Mouse (Mus musculus): ENCODE results near the gene Arhgap31. TPM values are rescaled to one million over a fixed set of nuclear protein-coding genes. Genes with fewer than 3 reads are reported as not detected.

Arhgap31 gene
- polyA plus RNA-seq, 1 experiment from 2014 or later, result 1.6 TPM

GRCm38 (mm10) chr16:38713404-38714258, 557 bp upstream of the Arhgap31 start:
- peak; percentile 7; the same call in 1 of the 2 replicates for ATAC-seq
- H3K36me3 ChIP-seq (replicated peaks; ENCODE audit: insufficient read depth, low read length), result no peaks in the 10 kb centered on the region
- 16% methylated on average over 17 of the region's 17 CpGs for WGBS (ENCODE audit: insufficient replicate concordance)
- H3K27me3 ChIP-seq (ENCODE audit: insufficient read depth, low read length), result peaks cover 17% of the 10 kb centered on the region
- peak overlapping the region; percentile 61 for H3K9ac ChIP-seq (replicated peaks)
- H3K4me3 ChIP-seq (ENCODE audit: low read depth, low read length), result peak overlapping the region; percentile 63
- no peaks in the 10 kb centered on the region for H3K9me3 ChIP-seq (ENCODE audit: low read length)
- TF ChIP-seq CTCF (IDR thresholded peaks at IDR 0.05; ENCODE audit: low read depth) (no peak), EP300 (IDR thresholded peaks at IDR 0.05; ENCODE audit: low read depth) (no peak)
- no peak for DNase-seq
- peak overlapping the region; percentile 79 for H3K4me2 ChIP-seq (ENCODE audit: low read depth, low read length)
- H3K4me1 ChIP-seq (ENCODE audit: insufficient read depth), result peaks cover 8% of the 10 kb centered on the region; the same call in 1 of the 2 replicates
- peak overlapping the region; percentile 76 for H3K27ac ChIP-seq (ENCODE audit: low read depth)

DNA sequence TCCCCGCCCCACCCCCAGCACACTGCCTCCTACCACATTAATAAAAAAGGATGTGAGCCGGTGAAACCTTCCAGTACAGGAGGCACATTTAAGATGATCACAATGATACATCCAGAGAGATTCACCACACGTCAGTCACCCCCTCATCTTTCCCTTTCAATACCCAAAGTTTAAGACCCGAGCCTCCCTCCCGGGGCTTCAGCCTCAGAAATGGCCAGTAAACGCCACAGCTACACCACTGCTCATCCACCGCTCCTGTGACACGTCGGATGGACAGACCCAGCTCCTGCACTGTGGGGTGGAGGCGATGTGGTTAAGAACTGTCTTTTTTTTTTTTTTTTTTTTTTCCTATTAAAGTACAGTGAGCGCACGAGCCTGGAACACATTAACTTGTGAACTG, 969 bp downstream of the Arhgap31 start:
- ATAC-seq (no peak), DNase-seq (no peak)
- H3K4me1 ChIP-seq (ENCODE audit: insufficient read depth), result peaks cover 8% of the 10 kb centered on the region; the same call in 1 of the 2 replicates
- no peaks in the 10 kb centered on the region for H3K36me3 ChIP-seq (replicated peaks; ENCODE audit: insufficient read depth, low read length)
- peak overlapping the region; percentile 63 for H3K4me3 ChIP-seq (ENCODE audit: low read depth, low read length)
- H3K9me3 ChIP-seq (ENCODE audit: low read length), result no peaks in the 10 kb centered on the region
- H3K27me3 ChIP-seq (ENCODE audit: insufficient read depth, low read length), result peaks cover 17% of the 10 kb centered on the region
- TF ChIP-seq CTCF (IDR thresholded peaks at IDR 0.05; ENCODE audit: low read depth) (no peak), EP300 (IDR thresholded peaks at IDR 0.05; ENCODE audit: low read depth) (no peak)
- WGBS (ENCODE audit: insufficient replicate concordance), result 5% methylated on average over 12 of the region's 12 CpGs
- peak overlapping the region; percentile 79 for H3K4me2 ChIP-seq (ENCODE audit: low read depth, low read length)
- peak overlapping the region; percentile 76 for H3K27ac ChIP-seq (ENCODE audit: low read depth)
- H3K9ac ChIP-seq (replicated peaks), result peak overlapping the region; percentile 61

GRCm38 (mm10) chr16:38711245-38711644, 1.8 kb downstream of the Arhgap31 start:
- peak overlapping the region; percentile 79 for H3K4me2 ChIP-seq (ENCODE audit: low read depth, low read length)
- H3K4me1 ChIP-seq (ENCODE audit: insufficient read depth), result peaks cover 8% of the 10 kb centered on the region; the same call in 1 of the 2 replicates
- peak overlapping the region; percentile 76; the same call in 1 of the 2 replicates for H3K27ac ChIP-seq (ENCODE audit: low read depth)
- no peaks in the 10 kb centered on the region for H3K36me3 ChIP-seq (replicated peaks; ENCODE audit: insufficient read depth, low read length)
- no peak overlapping the region; the same call in 1 of the 2 replicates for H3K9ac ChIP-seq (replicated peaks)
- no peak for ATAC-seq
- 23% methylated on average over 4 of the region's 4 CpGs for WGBS (ENCODE audit: insufficient replicate concordance)
- peaks cover 19% of the 10 kb centered on the region for H3K27me3 ChIP-seq (ENCODE audit: insufficient read depth, low read length)
- DNase-seq, result no peak
- peak overlapping the region; percentile 25 for H3K4me3 ChIP-seq (ENCODE audit: low read depth, low read length)
- H3K9me3 ChIP-seq (ENCODE audit: low read length), result no peaks in the 10 kb centered on the region
- TF ChIP-seq EP300 (IDR thresholded peaks at IDR 0.05; ENCODE audit: low read depth) (no peak), CTCF (IDR thresholded peaks at IDR 0.05; ENCODE audit: low read depth) (no peak)

DNA sequence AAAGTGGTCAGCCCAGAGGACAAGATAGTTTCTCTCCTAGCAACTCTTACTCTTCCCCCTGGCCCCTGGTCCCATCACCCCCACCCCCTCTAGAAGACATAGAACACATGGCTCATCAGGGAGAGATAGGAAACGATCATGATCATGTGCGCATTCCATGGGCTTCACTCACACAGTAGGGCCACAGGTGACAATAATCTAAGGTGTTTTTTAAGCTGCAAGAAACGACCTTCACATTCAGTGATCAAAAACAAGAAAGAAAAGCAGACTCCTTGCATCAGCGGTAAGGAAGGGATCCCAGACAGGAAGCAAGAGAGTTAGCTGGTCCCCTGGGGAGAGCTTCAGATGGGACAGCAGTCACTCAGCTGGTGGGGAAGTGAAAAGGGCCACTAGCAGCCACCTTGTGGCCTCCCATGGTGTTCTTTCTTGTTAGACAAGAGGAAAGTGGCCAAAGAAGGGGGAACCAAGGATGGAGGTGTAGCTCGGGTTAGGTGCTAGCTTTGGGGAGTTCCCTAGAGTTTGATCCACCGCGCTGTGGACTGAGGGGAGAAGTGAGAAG, 4.0 kb downstream of the Arhgap31 start:
- H3K4me2 ChIP-seq (ENCODE audit: low read depth, low read length), result no peak overlapping the region
- 49% methylated on average over 7 of the region's 7 CpGs for WGBS (ENCODE audit: insufficient replicate concordance)
- TF ChIP-seq CTCF (IDR thresholded peaks at IDR 0.05; ENCODE audit: low read depth), result peak; percentile 18; the same call in 1 of the 2 replicates
- TF ChIP-seq EP300 (IDR thresholded peaks at IDR 0.05; ENCODE audit: low read depth), result no peak

GRCm38 (mm10) chr16:38706782-38707181, 6.3 kb downstream of the Arhgap31 start:
- Histone ChIP-seq H3K9ac (replicated peaks) (no peak overlapping the region), H3K9me3 (ENCODE audit: low read length) (no peaks in the 10 kb centered on the region), H3K4me2 (ENCODE audit: low read depth, low read length) (no peak overlapping the region), H3K27me3 (ENCODE audit: insufficient read depth, low read length) (peaks cover 15% of the 10 kb centered on the region), H3K36me3 (replicated peaks; ENCODE audit: insufficient read depth, low read length) (no peaks in the 10 kb centered on the region), H3K27ac (ENCODE audit: low read depth) (no peak overlapping the region), H3K4me1 (ENCODE audit: insufficient read depth) (no peaks in the 10 kb centered on the region; the same call in 1 of the 2 replicates), H3K4me3 (ENCODE audit: low read depth, low read length) (no peak overlapping the region)
- ATAC-seq (no peak), DNase-seq (no peak)
- 54% methylated on average over 7 of the region's 7 CpGs for WGBS (ENCODE audit: insufficient replicate concordance)
- no peak for TF ChIP-seq CTCF (IDR thresholded peaks at IDR 0.05; ENCODE audit: low read depth)
- TF ChIP-seq EP300 (IDR thresholded peaks at IDR 0.05; ENCODE audit: low read depth), result no peak

More for the DNA sequence above, 4.0 kb downstream of the Arhgap31 start:
- Histone ChIP-seq H3K27ac (ENCODE audit: low read depth) (no peak overlapping the region), H3K27me3 (ENCODE audit: insufficient read depth, low read length) (peaks cover 19% of the 10 kb centered on the region), H3K9me3 (ENCODE audit: low read length) (no peaks in the 10 kb centered on the region), H3K4me1 (ENCODE audit: insufficient read depth) (peaks cover 8% of the 10 kb centered on the region; the same call in 1 of the 2 replicates), H3K9ac (replicated peaks) (no peak overlapping the region), H3K4me3 (ENCODE audit: low read depth, low read length) (no peak overlapping the region), H3K36me3 (replicated peaks; ENCODE audit: insufficient read depth, low read length) (no peaks in the 10 kb centered on the region)
- DNase-seq (peak; percentile 43), ATAC-seq (no peak)

Measured in liver, postnatal 0 days (tissue).